Mouse (Mus musculus) C2C12 (cell line): ENCODE data around the gene Gadl1. TPM values are rescaled to one million over a fixed set of nuclear protein-coding genes. Genes with fewer than 3 reads are reported as not detected.

Experiments
- H3K27me3 ChIP-seq: one replicate; pipeline ENCODE4 v1.6.1; 2011; ENCODE audit not compliant: control insufficient read depth, insufficient read depth, insufficient read length
- H3K36me3 ChIP-seq: one replicate; pipeline ENCODE4 v1.6.1; 2011; ENCODE audit not compliant: control insufficient read depth, insufficient read depth
- H3K4me3 ChIP-seq: one replicate; pipeline ENCODE4 v1.5.1; 2011; ENCODE audit warnings: mild to moderate bottlenecking, control low read depth; ENCODE audit not compliant: poor library complexity, insufficient read depth, severe bottlenecking
- H3K79me2 ChIP-seq: one replicate; pipeline ENCODE4 v1.6.1; 2011; ENCODE audit not compliant: control insufficient read depth, insufficient read depth
- H3K79me3 ChIP-seq: one replicate; pipeline ENCODE4 v1.6.1; 2011; ENCODE audit warnings: low read depth, control low read depth
- H3ac ChIP-seq: one replicate; pipeline ENCODE3; 2011; ENCODE audit warnings: low read depth; ENCODE audit not compliant: control insufficient read depth, insufficient read length
- CEBPB ChIP-seq: IDR thresholded peaks from one replicate; pipeline ENCODE4 v1.6.1; 2011; ENCODE audit warnings: low read depth, mild to moderate bottlenecking, control low read depth, moderate library complexity
- CTCF ChIP-seq: IDR thresholded peaks from one replicate; pipeline ENCODE4 v1.5.1; 2011; ENCODE audit not compliant: control insufficient read depth, insufficient read depth, insufficient read length
- FOSL1 ChIP-seq: IDR thresholded peaks from one replicate; pipeline ENCODE4 v1.8.0; 2011; ENCODE audit warnings: mild to moderate bottlenecking, low read length; ENCODE audit not compliant: poor library complexity, insufficient read depth, severe bottlenecking
- MAX ChIP-seq: IDR thresholded peaks from one replicate; pipeline ENCODE4 v1.6.1; 2011; ENCODE audit warnings: mild to moderate bottlenecking, control low read depth
- MYOD1 ChIP-seq: IDR thresholded peaks from one replicate; pipeline ENCODE4 v1.6.1; 2011; ENCODE audit warnings: low read depth; ENCODE audit not compliant: control insufficient read depth, insufficient read length
- MYOG ChIP-seq: IDR thresholded peaks from one replicate; pipeline ENCODE4 v1.6.1; 2011; ENCODE audit not compliant: control insufficient read depth, insufficient read length; ENCODE audit errors: extremely low read depth
- USF1 ChIP-seq: IDR thresholded peaks from one replicate; pipeline ENCODE4 v1.6.1; 2011; ENCODE audit warnings: low read depth, mild to moderate bottlenecking, control low read depth, moderate library complexity
- polyA plus RNA-seq: library from polyadenylated mRNA; unstranded; fragments of >200 nt; fragmentation: generic; extraction: Trizol; gene quantifications from one replicate; pipeline ENCODE4 v1.2.1, GENCODE M21; 2012; ENCODE audit warnings: missing spikeins

Gadl1 gene
- polyA plus RNA-seq, 1 experiment: 0.89 TPM

- Histone ChIP-seq H3ac (no peak overlapping the region), H3K4me3 (no peak overlapping the region), H3K27me3 (no peaks in the 10 kb centered on the region), H3K36me3 (no peaks in the 10 kb centered on the region), H3K79me2 (no peaks in the 10 kb centered on the region), H3K79me3 (no peaks in the 10 kb centered on the region)
- TF ChIP-seq MYOG: no peak
- TF ChIP-seq MYOD1: no peak
- no peak for TF ChIP-seq CTCF
- no peak for TF ChIP-seq USF1
- no peak for TF ChIP-seq CEBPB
- TF ChIP-seq FOSL1: no peak
- TF ChIP-seq MAX: no peak
These were observed 28.8 kb upstream of the Gadl1 start for GRCm38 (mm10) chr9:115880500-115880899.

DNA sequence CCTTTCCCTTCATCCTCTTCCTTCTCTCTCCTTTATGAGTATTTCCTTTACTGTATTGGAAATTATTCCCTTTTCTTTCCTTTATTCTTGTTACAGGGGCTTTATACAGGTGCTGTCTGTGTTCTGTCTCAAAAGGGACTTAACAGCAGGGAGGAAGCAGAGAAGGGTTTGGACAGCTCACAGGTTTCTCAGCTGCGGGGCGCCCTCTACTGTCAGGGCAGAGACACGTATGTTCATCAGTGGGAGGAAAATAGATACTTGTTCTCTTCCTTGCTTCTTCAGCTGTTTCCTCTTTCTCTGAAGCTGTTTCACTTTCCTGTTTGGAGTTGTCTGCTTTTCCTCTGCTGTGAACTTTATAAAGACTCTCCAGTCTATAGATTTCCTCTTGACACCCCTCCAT, 28.1 kb upstream of the Gadl1 start:
- H3ac ChIP-seq: no peak overlapping the region
- no peak for TF ChIP-seq FOSL1
- no peak for TF ChIP-seq CTCF
- no peaks in the 10 kb centered on the region for H3K36me3 ChIP-seq
- H3K79me2 ChIP-seq: no peaks in the 10 kb centered on the region
- no peaks in the 10 kb centered on the region for H3K27me3 ChIP-seq
- H3K79me3 ChIP-seq: no peaks in the 10 kb centered on the region
- no peak overlapping the region for H3K4me3 ChIP-seq

DNA sequence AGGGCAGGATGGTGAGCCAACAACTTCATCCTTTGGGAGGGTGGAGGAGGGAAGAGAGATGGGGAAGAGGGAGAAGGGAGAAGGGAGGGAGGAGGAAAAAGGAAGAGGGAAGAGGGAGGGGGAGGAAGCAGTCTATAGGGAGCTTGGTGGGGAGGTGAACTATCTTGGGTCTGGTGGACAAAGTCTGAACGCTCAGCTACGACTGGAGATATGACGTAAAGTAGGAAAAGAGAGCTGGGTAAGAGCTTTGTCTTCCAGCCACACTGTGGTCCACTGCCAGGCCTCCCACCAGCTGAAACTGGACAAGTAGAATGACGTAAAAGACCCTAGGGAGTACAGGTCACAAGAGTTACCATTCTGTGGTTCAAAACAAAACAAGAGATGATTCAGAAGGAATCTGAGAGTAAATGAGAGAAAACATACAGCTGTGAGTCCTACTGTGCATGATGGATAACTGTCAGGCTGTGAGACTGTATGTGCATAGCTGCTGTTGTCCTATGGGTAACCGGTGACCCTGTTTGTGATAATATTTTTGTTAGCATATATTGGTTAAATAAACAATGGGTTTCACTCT, 26.5 kb upstream of the Gadl1 start:
- Histone ChIP-seq H3ac (no peak overlapping the region), H3K27me3 (no peaks in the 10 kb centered on the region), H3K4me3 (no peak overlapping the region), H3K79me2 (no peaks in the 10 kb centered on the region), H3K79me3 (no peaks in the 10 kb centered on the region), H3K36me3 (no peaks in the 10 kb centered on the region)
- TF ChIP-seq FOSL1: no peak

GRCm38 (mm10) chr9:115883413-115883812, 25.8 kb upstream of the Gadl1 start:
- Histone ChIP-seq H3K79me2 (no peaks in the 10 kb centered on the region), H3K36me3 (no peaks in the 10 kb centered on the region), H3K4me3 (no peak overlapping the region), H3K79me3 (no peaks in the 10 kb centered on the region), H3K27me3 (no peaks in the 10 kb centered on the region), H3ac (no peak overlapping the region)
- TF ChIP-seq MYOG (no peak), FOSL1 (no peak), CEBPB (no peak), MYOD1 (no peak), MAX (no peak), USF1 (no peak), CTCF (no peak)

GRCm38 (mm10) chr9:115887571-115887970, 21.7 kb upstream of the Gadl1 start:
- H3K36me3 ChIP-seq: no peaks in the 10 kb centered on the region
- no peaks in the 10 kb centered on the region for H3K79me2 ChIP-seq
- no peaks in the 10 kb centered on the region for H3K79me3 ChIP-seq
- H3K27me3 ChIP-seq: no peaks in the 10 kb centered on the region
- no peak overlapping the region for H3K4me3 ChIP-seq
- H3ac ChIP-seq: no peak overlapping the region
- TF ChIP-seq CEBPB: no peak
- no peak for TF ChIP-seq FOSL1
- TF ChIP-seq MYOG: no peak
- TF ChIP-seq MYOD1: no peak
- no peak for TF ChIP-seq CTCF

DNA sequence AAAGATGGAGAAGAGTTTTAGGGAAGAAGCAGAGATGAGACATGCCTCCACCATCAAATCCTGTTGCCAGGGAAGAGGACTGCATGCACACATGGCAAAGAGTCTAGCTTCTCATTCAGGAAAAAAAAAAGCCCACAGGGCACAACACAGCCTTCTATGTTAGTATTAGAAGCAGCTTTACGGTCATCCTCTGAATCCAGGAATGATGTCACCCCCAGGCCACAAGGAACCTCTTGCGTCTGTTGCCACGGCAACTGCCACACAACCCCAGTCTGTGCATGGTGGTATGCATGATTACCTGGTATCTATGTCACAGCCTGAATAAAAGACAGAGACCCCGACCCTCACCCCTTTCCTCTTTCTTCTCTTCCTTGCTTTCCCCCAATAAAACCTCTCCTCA, 16.1 kb upstream of the Gadl1 start:
- Histone ChIP-seq H3ac (no peak overlapping the region), H3K4me3 (no peak overlapping the region), H3K36me3 (no peaks in the 10 kb centered on the region), H3K79me2 (no peaks in the 10 kb centered on the region), H3K79me3 (no peaks in the 10 kb centered on the region), H3K27me3 (no peaks in the 10 kb centered on the region)
- TF ChIP-seq USF1 (no peak), MYOD1 (no peak), MYOG (no peak), CTCF (no peak), MAX (no peak), FOSL1 (no peak)
